Mouse (Mus musculus) NIH3T3 (cell line): ENCODE measurements around the gene Tbpl1.
A peak's percentile ranks its signal among the peaks of the same experiment; 100 is the strongest.

ENCODE experiments used
- DNase-seq: peaks from one replicate; pipeline ENCODE4 v3.0.0-alpha.2; 2012; ENCODE audit warnings: low read depth

The Tbpl1 gene

DNA sequence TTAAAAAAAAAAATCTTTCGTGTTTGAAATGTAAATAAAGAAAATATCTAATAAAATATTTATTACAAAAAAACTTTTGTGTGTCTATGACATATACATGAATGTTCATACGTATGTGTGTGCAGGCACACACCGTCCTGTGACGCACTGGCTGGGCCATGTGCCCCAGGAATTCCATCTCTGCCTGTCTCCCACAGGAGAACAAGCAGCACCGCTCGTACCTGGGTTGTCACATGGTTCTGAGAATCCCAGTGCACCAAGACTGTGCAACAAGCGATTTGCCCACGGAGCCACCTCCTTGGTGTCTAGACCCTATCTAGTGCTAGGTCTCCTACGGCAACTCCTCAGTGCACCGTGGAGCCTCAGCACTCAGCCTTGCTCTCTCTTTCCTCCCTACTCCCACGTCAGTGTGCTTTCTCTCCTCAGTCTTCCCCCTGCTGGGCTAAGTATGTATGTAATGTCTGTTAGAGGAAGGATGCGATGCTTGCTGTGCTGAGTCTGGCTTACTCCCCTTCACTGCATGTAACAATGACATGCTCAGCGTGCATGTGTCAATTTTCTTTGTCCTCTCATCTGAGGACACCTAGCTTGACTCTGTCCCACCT lies 21.5 kb downstream of the Tbpl1 start:
- DNase-seq: no peak

DNA sequence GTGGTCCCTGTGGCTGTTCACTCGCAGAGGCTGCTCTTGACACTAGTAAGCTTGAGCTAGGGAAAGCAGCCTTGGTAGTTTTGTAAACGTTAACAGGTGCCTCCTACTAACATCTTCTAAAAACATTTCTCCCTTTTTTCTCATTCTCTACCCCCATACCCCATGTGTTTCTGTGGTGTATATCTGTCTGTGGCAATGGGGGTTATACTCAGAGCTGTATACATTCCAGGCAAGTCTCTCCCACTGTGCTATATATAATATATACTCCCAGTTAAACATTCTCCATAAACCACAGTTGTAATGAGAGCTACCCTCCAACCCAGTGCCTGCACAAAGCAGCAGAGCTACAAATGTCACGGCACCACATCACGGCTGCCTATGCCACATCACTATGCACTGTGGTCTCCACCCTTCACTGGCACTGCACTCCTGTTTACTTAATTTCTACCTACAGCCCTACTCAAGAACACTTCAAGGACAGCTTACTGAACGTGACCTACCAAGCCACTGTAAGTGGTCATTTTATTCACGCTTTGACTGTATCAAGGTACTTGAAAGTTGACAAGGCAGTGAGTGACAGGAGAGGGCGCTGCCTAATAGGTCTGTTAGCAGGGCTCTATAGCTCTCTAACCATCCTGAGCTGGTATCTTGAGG lies 23.4 kb downstream of the Tbpl1 start:
- DNase-seq: no peak

DNA sequence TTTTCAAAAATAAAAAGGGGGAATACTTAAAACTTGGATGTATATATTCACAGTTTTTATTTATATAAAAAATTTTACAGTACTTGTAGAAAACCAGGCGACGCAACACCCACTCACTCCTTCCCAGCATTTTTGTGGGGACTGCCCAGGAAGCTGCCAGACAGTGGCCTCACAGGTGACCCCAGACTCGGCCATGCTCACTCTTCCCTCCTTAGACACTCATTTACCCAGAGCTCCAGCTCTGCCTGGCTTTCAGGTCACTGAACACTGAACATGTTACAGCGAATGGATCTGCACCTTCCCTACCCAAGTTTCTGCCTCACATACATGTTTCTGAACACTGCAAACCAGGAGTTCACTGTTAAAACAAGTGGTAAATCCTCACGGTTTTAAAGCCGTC lies 27.9 kb downstream of the Tbpl1 start:
- DNase-seq: no peak

DNA sequence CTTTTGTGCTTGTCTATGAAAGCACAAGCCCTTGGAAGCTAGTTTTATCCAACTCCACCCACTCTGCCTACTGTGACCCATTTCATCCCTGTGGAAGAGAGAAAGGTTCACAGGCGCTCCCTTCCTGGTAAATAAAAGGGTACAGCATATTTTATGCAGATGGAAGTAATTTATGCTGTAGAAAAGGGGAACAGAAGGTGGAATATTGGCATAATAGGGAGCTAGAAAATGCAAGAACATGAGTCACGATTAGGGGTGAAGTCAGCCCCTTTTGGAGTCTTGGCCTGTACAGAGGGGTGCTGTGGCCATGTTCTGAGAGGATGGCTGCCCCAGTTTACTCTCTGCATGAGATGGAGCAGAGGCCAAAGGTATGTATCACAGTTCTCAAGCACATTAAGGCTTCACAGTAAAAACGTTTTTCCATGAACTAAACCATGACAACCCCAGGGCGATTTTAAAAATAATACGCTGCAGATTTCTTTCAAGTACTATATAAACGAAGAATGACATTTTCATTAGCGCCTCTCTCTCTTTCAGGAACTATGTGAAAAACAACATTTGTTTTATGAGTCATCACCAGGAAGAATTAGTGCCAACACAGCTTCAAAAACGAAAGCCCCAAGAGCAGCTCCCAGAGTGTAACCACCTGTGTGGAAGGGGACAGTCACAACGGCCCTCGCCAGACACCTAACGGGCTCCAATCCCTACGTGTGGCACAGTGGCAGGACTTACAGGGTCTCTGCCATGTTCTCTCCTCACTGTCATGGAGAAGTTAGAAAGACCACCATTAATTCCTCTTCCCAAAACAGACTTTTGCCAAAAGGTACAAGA lies 30.0 kb downstream of the Tbpl1 start:
- peak; percentile 17 for DNase-seq

DNA sequence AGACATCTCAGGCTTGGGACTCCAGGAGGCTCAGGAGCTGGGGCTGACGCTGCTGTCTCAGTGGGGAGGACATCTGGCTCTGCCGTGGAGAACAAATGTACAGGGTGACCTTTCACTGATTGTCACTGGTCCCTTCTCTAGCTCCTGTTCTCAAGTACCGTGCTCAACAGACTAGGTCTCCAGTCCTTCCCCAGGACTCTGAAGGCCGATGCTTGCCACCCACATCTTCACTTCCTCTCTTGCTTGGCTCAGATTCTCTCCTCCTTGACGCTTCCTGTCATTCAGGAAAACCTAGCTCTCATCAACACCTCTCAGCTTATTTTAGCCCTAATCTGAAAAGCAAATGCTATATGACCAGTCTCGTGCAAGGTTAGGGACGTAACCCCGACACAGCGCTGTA lies 31.0 kb downstream of the Tbpl1 start:
- DNase-seq: no peak

DNA sequence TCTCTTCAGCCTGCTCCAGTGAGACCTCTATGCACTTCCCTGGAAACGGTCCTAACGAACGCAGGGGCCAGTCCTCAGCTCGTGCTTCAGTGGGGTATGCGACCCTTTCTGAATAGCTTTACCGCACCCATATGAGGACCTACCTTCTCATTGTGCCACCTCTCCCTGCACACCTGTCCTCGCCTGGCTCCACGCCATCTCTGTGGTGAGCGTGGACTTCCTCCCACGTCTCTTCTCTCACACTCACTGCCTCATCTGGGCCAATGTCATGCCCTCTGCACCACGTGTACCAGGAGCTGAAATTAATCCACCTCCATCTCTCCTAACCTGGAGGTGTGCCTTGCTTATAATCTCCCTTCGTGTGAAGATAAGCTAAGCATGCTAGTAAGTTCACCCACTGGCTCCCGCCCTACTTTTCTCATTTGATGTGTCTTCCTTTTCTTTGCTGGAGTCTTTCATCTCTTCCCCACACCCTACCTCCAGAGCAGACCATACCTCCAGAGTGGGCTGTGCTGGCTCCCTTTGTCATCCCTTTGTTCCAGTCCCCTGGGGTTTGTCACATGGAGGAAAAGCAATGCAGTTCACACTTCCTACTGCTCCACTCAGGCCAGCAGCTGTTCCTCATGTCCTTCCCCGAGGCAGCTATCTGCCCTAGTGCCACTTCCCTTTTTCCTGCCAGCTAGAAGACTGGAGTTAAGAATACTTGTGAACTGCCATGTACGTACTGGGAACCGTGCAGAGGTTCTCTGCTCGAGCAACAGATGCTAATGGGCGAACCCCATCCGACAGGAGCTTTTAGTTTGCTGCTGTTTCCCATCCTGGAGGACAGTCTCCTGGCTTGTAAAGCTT lies 32.0 kb downstream of the Tbpl1 start:
- DNase-seq: no peak

DNA sequence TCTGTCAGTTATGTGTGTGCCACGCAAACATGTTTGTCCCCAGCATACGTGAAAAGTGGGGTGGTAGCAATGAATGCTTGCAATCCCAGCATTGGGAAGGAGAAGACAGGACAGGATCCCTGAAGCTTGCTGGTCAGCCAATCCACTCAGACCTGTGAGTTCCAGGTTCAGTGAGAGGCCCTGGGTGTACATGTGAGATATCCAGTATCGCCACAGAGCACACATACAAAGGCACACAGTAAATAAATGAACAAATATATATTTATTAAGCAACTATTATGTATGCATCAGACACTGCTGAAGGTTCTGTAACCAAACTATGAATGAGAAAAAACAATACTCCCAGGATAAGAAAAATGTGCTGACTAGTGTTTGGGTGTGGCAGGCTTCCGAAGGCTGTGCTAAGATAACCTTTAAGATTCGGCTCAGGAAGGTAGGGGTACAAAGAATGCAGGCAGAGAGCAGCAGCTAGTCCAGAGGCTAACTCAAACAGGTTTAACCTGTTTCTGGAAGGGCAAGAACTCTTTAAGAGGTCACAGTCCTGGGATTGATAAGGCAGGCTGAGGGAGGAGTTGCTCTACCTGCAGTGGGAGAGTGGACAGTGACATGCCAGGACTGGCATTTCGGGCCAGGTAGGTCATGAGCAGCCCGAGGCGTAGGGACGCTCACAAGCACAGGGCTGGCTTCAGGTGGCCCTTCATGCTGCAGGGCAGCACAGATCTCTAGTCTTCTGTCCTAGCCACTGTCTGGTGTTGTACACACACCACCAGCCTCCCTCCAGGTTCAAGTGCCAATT lies 33.4 kb downstream of the Tbpl1 start:
- no peak for DNase-seq

DNA sequence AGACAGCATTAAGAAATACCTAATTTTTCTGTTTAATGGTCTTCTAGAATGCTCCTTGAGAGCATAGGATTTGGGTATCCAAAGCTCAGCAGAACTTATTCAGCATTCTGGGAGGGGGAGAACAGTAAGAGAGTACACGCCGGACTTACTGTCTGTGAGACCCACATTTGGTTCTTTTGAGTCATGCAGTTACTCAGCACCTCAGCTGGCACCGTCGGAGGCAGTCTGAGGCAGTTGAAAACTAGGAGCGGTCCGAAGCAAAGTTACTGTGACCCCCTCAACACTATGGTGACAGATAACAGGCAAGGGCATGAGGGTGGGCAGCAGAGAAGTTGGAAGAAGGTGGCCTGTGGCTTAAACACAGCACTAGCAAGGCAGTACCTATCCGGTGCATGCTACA lies 34.9 kb downstream of the Tbpl1 start:
- peak; percentile 43 for DNase-seq

DNA sequence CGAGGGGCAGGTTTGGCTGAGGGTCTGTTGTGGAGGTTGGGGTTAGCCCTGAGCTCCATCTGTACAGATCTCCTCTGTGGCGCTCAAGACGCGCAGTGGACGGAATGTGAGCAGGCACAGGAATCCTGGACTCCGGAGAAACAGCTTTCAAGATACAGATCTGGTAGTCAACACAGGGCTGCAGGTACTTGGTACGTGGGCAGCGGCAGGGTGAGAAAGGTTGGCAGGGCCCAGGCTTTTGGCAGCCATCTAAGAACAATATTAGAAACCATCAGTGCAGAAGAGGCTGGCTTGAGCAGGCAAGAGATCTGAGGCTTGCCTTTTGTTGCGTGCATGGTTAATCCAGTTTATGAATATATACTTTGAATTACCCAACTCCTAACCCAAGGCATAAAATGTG lies 35.5 kb downstream of the Tbpl1 start:
- DNase-seq: no peak

DNA sequence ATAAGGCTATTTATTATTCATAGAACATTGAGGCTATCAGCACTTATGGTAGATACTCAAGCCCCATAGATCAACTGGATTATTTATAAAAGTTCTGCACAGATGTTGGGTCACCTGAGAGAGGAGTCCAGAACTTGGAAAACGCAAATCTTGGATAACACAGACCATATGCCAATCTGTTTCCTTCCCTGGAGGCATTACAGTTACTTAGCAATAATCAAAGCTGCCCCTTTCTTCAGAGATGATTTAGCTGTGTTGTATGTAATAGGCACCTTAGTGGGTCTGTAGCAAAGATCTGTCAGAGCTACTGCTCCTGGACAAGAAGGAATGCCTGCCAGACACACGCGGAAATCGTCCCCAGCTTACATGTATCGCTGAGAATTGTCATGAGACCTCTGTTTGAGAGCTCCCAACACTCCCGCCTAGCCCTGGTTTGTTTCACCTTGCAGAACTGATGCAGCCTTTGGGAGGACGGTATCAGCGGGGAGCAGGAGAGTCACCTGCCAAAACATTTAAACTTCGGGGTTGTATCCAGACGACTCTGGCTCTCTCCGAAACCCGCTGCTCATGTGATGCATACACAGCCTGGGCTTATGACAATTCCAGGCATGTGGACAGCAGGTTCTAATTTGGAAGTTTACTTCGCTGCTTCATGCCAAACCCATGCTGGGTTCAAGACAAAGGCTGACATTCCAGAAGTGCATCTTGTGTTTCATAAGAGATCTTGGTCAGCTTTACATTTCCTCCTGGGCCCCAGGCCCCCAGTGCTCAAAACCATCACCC lies 55.7 kb downstream of the Tbpl1 start:
- peak; percentile 38 for DNase-seq

DNA sequence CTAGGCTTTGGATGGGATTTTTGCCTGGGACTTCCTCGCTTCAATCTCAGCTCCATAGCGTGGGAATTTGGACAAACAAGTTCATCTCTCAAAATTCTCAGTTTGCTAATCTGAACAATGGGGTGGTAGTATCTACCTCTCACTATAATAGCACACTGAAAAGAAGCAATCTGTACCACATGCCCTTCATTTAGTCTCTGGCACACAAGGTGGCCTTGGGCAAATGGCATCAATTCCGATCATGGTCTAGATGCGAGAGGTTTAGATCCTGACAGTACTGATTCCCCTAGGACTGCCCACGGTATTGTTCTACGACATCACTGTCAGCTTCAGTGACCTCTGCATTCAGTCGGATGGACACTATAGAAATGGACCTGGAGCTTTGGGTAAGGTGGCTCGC lies 57.6 kb downstream of the Tbpl1 start:
- DNase-seq: no peak

DNA sequence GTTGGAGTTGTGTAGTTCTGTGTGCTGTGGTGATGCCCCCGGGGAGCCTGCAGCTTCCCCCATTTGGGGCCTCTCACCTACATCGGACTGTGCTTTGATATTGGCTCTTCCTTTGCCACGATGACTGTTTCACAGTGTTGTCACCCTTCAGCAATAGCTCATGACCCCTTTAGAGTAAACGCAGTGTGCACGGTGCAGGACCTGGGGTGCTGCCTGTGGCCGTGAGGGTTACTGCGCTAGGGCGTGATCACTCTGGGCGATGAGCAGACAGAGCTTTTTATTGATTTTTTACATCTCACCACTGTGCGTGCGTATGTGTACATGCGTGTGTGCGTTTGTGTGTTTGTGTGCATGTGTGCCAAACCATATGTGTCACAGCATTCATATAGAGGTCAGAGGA lies 63.2 kb downstream of the Tbpl1 start:
- no peak for DNase-seq

DNA sequence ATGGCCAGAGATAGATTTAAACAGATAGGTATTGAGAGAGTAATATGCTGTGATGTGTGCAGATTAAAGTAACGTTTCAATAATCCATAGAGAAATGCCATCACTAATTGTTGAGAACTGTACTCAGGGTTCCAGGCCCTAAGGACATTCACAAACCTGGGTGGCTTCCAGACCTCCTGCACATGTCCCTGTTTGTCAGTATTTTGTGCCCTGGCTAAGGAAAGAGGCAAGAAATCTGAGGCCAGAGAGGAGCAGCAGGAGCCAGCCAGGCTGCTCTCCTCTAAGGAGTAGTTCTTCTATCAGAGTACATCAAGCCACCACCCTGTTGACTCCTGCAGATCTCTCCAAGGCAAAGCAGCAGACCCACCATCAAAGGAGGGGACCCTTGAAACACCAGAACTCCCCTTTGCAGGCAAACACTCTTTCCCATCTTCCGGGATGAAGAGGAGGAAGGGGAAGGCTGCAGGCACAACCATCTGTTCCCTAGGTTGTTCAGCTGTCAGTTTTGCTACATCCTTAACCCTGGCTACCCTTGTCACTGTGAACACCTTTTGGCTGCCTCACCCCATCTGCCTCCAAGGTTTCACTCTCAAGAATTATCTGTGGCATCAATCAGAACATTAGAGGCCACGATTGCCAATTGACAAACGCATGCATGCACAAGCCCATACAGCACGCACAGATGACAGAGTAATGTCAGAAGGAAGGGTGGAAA lies 71.3 kb downstream of the Tbpl1 start:
- no peak for DNase-seq

DNA sequence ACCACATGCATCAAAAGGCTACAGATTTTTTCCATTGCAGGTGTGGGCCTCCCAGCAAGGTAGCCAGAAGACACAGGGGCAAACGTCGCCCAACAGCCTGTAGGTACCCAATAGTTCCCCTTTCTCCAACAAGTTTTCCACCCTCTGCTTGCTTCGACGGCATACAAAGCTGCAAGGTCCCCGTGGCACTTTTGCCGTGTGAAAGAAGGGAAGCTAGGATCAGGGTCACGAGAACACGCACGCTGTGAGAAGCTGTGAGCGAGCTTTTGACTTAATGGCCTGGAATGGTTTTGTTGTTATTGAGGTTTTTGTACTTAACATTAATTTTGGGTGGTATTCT lies 72.4 kb downstream of the Tbpl1 start:
- no peak for DNase-seq

DNA sequence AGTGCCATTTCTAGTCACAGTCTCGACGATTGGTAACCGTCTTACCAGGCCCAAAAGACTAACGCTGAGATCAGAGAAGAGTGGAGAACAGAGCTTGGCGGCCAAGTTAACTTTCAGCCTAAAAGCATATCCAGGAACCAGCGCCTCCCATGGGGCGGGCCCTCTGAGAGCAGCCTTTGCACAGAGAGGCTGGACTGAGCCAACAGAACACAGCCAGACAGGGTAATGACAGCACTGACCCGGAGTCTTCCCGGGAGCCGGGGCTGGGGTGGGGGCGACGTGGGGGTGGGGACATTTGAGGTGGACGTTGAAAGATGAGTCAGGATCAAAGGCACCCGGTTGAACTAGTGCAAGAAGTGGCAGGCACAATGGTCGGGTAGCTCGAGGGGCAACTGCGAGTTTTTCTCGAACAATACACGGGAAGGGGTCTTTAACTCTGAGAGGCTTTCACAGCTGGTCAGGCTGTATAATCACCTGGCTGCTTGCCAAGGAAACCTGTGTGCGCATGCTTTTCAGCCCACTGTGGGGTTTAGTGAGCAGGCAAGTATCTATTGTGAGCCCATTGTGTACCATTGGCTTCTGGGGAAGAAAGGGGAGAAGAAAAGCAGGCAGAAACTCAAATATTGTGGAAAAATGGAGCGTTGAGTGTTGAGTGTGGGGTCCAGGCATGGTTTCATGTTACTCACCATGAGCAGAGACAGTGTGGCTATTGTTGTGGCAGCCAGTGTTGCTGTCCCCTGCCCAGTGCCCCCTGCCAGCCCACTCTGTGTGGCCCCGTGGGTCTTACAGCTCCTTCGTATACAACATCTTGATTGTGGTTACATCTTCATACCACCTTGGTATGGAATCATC lies 73.0 kb downstream of the Tbpl1 start:
- no peak for DNase-seq
